ENCODE assay signal across 23 mouse cellular contexts in genomic region chr6:51257524-51257923, GRCm38 (mm10).
DNase-seq lines count a peak whose midpoint lies in the region; ATAC-seq and TF ChIP-seq lines count a peak whose summit lies in the region.
"Had no signal": no experiment of that assay in that cellular context is flagged by ENCODE, and none has a peak within 500 bp of the region (broad histone marks: within the 10 kb centered on the region; RNA-seq: fewer than 3 reads in every experiment).

No protein-coding gene starts in this region.

- no peak overlapping the region for H3K4me3 ChIP-seq in liver, embryonic 11.5 days (ENCODE audit: low read depth, low read length)
- H3K4me3 ChIP-seq in intestine, embryonic 16.5 days (ENCODE audit: low read length), result no peak overlapping the region
- H3K4me3 ChIP-seq in liver, embryonic 14.5 days (ENCODE audit: insufficient read depth in 1 of 2, low read depth in 2 of 2, low read length in 2 of 2), result no peak overlapping the region
- no peak overlapping the region for H3K4me3 ChIP-seq in stomach, embryonic 16.5 days (replicated peaks; ENCODE audit: low read length)
- H3K4me3 ChIP-seq: embryonic facial prominence, embryonic 12.5 days; embryonic facial prominence, embryonic 15.5 days; gastrocnemius, adult 2 months; hindbrain, embryonic 12.5 days had no signal

- H3K9me3 ChIP-seq in liver, embryonic 11.5 days (ENCODE audit: control insufficient read depth, low read length), result no peaks in the 10 kb centered on the region; the same call in 1 of the 2 replicates
- peaks cover 4% of the 10 kb centered on the region; the same call in 1 of the 2 replicates for H3K9me3 ChIP-seq in intestine, embryonic 16.5 days (ENCODE audit: control insufficient read depth, low read length)
- H3K9me3 ChIP-seq in liver, embryonic 14.5 days (ENCODE audit: control insufficient read depth, low read length), result no peaks in the 10 kb centered on the region
- 0 out of 2 replicates have a peak, but pooled peaks cover 4% of the 10 kb centered on the region for H3K9me3 ChIP-seq in stomach, embryonic 16.5 days (replicated peaks; ENCODE audit: control insufficient read depth, low read length)
- H3K9me3 ChIP-seq: embryonic facial prominence, embryonic 12.5 days; embryonic facial prominence, embryonic 15.5 days had no signal

- no peaks in the 10 kb centered on the region for H3K27me3 ChIP-seq in liver, embryonic 11.5 days (replicated peaks; ENCODE audit: control insufficient read depth, insufficient read depth, low read length)
- H3K27me3 ChIP-seq in intestine, embryonic 16.5 days (replicated peaks; ENCODE audit: control insufficient read depth, insufficient read depth, low read length), result no peaks in the 10 kb centered on the region
- no peaks in the 10 kb centered on the region for H3K27me3 ChIP-seq in liver, embryonic 14.5 days (ENCODE audit: control insufficient read depth, insufficient read depth, low read length)
- H3K27me3 ChIP-seq in stomach, embryonic 16.5 days (ENCODE audit: control insufficient read depth, insufficient read depth, low read length), result no peaks in the 10 kb centered on the region
- H3K27me3 ChIP-seq: embryonic facial prominence, embryonic 12.5 days; embryonic facial prominence, embryonic 15.5 days; hindbrain, embryonic 12.5 days had no signal

- H3K27ac ChIP-seq in liver, embryonic 11.5 days (ENCODE audit: low read depth, low read length), result no peak overlapping the region
- no peak overlapping the region; the same call in 1 of the 2 replicates for H3K27ac ChIP-seq in intestine, embryonic 16.5 days (ENCODE audit: low read length)
- no peak overlapping the region for H3K27ac ChIP-seq in liver, embryonic 14.5 days
- no peak overlapping the region for H3K27ac ChIP-seq in stomach, embryonic 16.5 days (ENCODE audit: low read length)
- H3K27ac ChIP-seq: embryonic facial prominence, embryonic 12.5 days; embryonic facial prominence, embryonic 15.5 days; gastrocnemius, adult 2 months; hindbrain, embryonic 12.5 days had no signal

- H3K36me3 ChIP-seq in liver, embryonic 11.5 days (ENCODE audit: control insufficient read depth, insufficient read depth, low read length), result no peaks in the 10 kb centered on the region
- H3K36me3 ChIP-seq in intestine, embryonic 16.5 days (ENCODE audit: control insufficient read depth, insufficient read depth, low read length), result no peaks in the 10 kb centered on the region
- no peaks in the 10 kb centered on the region for H3K36me3 ChIP-seq in liver, embryonic 14.5 days (replicated peaks; ENCODE audit: control insufficient read depth, insufficient read depth, low read depth)
- H3K36me3 ChIP-seq in stomach, embryonic 16.5 days (ENCODE audit: control insufficient read depth, insufficient read depth, low read length), result no peaks in the 10 kb centered on the region
- H3K36me3 ChIP-seq: embryonic facial prominence, embryonic 12.5 days; embryonic facial prominence, embryonic 15.5 days; hindbrain, embryonic 12.5 days had no signal

- H3K4me2 ChIP-seq in liver, embryonic 11.5 days, result peak overlapping the region; percentile 33
- H3K4me2 ChIP-seq in intestine, embryonic 16.5 days (ENCODE audit: low read depth, low read length), result no peak overlapping the region
- H3K4me2 ChIP-seq in liver, embryonic 14.5 days (ENCODE audit: low read depth), result no peak overlapping the region
- H3K4me2 ChIP-seq in stomach, embryonic 16.5 days (ENCODE audit: low read depth, low read length), result no peak overlapping the region
- H3K4me2 ChIP-seq: embryonic facial prominence, embryonic 12.5 days; embryonic facial prominence, embryonic 15.5 days; heart, embryonic 11.5 days; hindbrain, embryonic 12.5 days had no signal

- H3K9ac ChIP-seq in liver, embryonic 11.5 days (ENCODE audit: low read depth, low read length), result no peak overlapping the region
- no peak overlapping the region for H3K9ac ChIP-seq in intestine, embryonic 16.5 days (ENCODE audit: low read depth, low read length)
- H3K9ac ChIP-seq in liver, embryonic 14.5 days (replicated peaks), result no peak overlapping the region
- H3K9ac ChIP-seq in stomach, embryonic 16.5 days (ENCODE audit: low read length), result no peak overlapping the region
- H3K9ac ChIP-seq: embryonic facial prominence, embryonic 12.5 days; embryonic facial prominence, embryonic 15.5 days; forebrain, postnatal 0 days; hindbrain, embryonic 12.5 days had no signal

- 0 out of 2 replicates have a peak, but pooled peaks have one; percentile 14 for TF ChIP-seq EP300 in liver, embryonic 14.5 days (IDR thresholded peaks at IDR 0.05; ENCODE audit: low read depth)

- WGBS in liver, embryonic 11.5 days, result 52% methylated on average over 6 of the region's 6 CpGs
- 66% methylated on average over 6 of the region's 6 CpGs for WGBS in intestine, embryonic 16.5 days
- WGBS in liver, embryonic 14.5 days (ENCODE audit: insufficient replicate concordance), result 27% methylated on average over 6 of the region's 6 CpGs
- 73% methylated on average over 6 of the region's 6 CpGs for WGBS in stomach, embryonic 16.5 days

- DNase-seq in liver, embryonic 11.5 days (ENCODE audit: low spot score), result no peak
- DNase-seq in liver, result no peak
- no peak for DNase-seq in liver, embryonic 14.5 days (ENCODE audit: low read depth in 3 of 3, low spot score in 3 of 3)
- no peak for DNase-seq in urinary bladder, postnatal 36 days (ENCODE audit: low spot score in 2 of 2)
- DNase-seq: adrenal gland, adult 2 months; adrenal gland, postnatal 14 days; B cell, adult 2 months; cerebellum, adult 11 months; cerebellum, adult 2 months; cerebellum, adult 9-11 months; cerebellum, postnatal 25 days; forebrain, postnatal 0 days; gastrocnemius, adult 2 months; gastrocnemius, postnatal 14 days; heart, adult 11 months had no signal

- TF ChIP-seq CTCF in liver, embryonic 14.5 days (IDR thresholded peaks at IDR 0.05; ENCODE audit: low read depth), result no peak

- peaks cover 12% of the 10 kb centered on the region for H3K4me1 ChIP-seq in liver, embryonic 11.5 days (replicated peaks; ENCODE audit: control insufficient read depth, insufficient read depth, low read length)
- H3K4me1 ChIP-seq in intestine, embryonic 16.5 days (ENCODE audit: control insufficient read depth, insufficient read depth, low read length), result peaks cover 2% of the 10 kb centered on the region; the same call in 1 of the 2 replicates
- peaks cover 0 to 13% of the 10 kb centered on the region in 2 experiments; a peak in 2 of 4 replicates for H3K4me1 ChIP-seq in liver, embryonic 14.5 days (replicated peaks; ENCODE audit: control insufficient read depth in 2 of 2, insufficient read depth in 2 of 2, low read length in 1 of 2)
- H3K4me1 ChIP-seq in stomach, embryonic 16.5 days (ENCODE audit: control insufficient read depth, insufficient read depth, low read length), result peaks cover 7% of the 10 kb centered on the region
- H3K4me1 ChIP-seq: embryonic facial prominence, embryonic 12.5 days; hindbrain, embryonic 12.5 days had no signal

- peak; percentile 61; the same call in 1 of the 2 replicates for ATAC-seq in liver, embryonic 11.5 days (replicated peaks; ENCODE audit: low FRiP score)
- ATAC-seq in intestine, embryonic 16.5 days, result peak; percentile 75
- no peak for ATAC-seq in liver, embryonic 14.5 days (ENCODE audit: insufficient read depth)
- ATAC-seq in stomach, embryonic 16.5 days (ENCODE audit: insufficient read depth, low FRiP score), result 0 out of 2 replicates have a peak, but pooled peaks have one; percentile 40
- no peak for ATAC-seq in CD4-positive, CD25-positive, alpha-beta regulatory T cell, adult 4 months
- ATAC-seq: forebrain, embryonic 14.5 days; forebrain, postnatal 0 days had no signal

Comparison
In these comparisons a context has a peak if more than half of its experiments do, and no peak if none do; other contexts are left out.
1. ATAC-seq: peak in liver, embryonic 11.5 days (single experiment), intestine, embryonic 16.5 days (single experiment) and stomach, embryonic 16.5 days (single experiment); none in liver, embryonic 14.5 days (single experiment) and CD4-positive, CD25-positive, alpha-beta regulatory T cell, adult 4 months (single experiment).